Mouse (Mus musculus) embryonic facial prominence, embryonic 13.5 days (tissue): ENCODE measurements around the gene Rbm7. TPM values are rescaled to one million over a fixed set of nuclear protein-coding genes. Genes with fewer than 3 reads are reported as not detected.
A peak's percentile ranks its signal among the peaks of the same experiment; 100 is the strongest.
"Not testable (repeated sequence)": the region's sequence is repeated elsewhere in the genome, so short reads cannot be mapped to it uniquely, and the experiment has no call there.

Source experiments
- ATAC-seq: fragments of 200-750 bp; cut with Nextera tagmentation; 2 replicates; pipeline ENCODE4 v1.8.0; 2017; ENCODE audit warnings: low read depth; ENCODE audit not compliant: insufficient number of reproducible peaks, insufficient read depth, low FRiP score, low TSS enrichment
- H3K27ac ChIP-seq: fragments of 300-500 bp; sonication (generic); 2 replicates; pipeline ENCODE4 v1.5.1; 2015; ENCODE audit warnings: moderate library complexity, mild to moderate bottlenecking, inconsistent platforms
- H3K27me3 ChIP-seq: fragments of 300-500 bp; sonication (generic); 2 replicates; pipeline ENCODE4 v1.6.1; 2015; ENCODE audit warnings: mild to moderate bottlenecking, inconsistent platforms
- H3K36me3 ChIP-seq: fragments of 300-500 bp; sonication (generic); 2 replicates; pipeline ENCODE4 v1.6.1; 2015; ENCODE audit warnings: mild to moderate bottlenecking, inconsistent platforms
- H3K4me1 ChIP-seq: fragments of 300-500 bp; sonication (generic); 2 replicates; pipeline ENCODE4 v1.6.1; 2015; ENCODE audit warnings: inconsistent platforms
- H3K4me2 ChIP-seq: fragments of 300-500 bp; sonication (generic); 2 replicates; pipeline ENCODE4 v1.6.1; 2015; ENCODE audit warnings: moderate library complexity, mild to moderate bottlenecking, inconsistent platforms
- H3K4me3 ChIP-seq: fragments of 300-500 bp; sonication (generic); 2 replicates; pipeline ENCODE4 v1.5.1; 2015; ENCODE audit warnings: mild to moderate bottlenecking, inconsistent platforms
- H3K9ac ChIP-seq: fragments of 300-500 bp; sonication (generic); 2 replicates; pipeline ENCODE4 v1.6.1; 2015; ENCODE audit warnings: mild to moderate bottlenecking, inconsistent platforms
- H3K9me3 ChIP-seq: fragments of 300-500 bp; sonication (generic); 2 replicates; pipeline ENCODE4 v1.6.1; 2016; ENCODE audit warnings: inconsistent platforms
- WGBS: fragments of 180-500 bp; shearing (Covaris S2); methylation state at CpG from one replicate; pipeline ENCODE4 v1.1.7; 2015; ENCODE audit warnings: mixed read lengths; 5-methylcytosine and 5-hydroxymethylcytosine counted together
- polyA plus RNA-seq: library from polyadenylated mRNA; unstranded; fragments of >200 nt; fragmentation: Nextera tagmentation; extraction: Ambion mirVana; gene quantifications from 2 replicates; pipeline ENCODE4 v1.2.1, GENCODE M21; 2015

Rbm7 gene
- polyA plus RNA-seq = 137 and 138 TPM in 2 replicates

- Histone ChIP-seq H3K36me3 (peaks cover 32% of the 10 kb centered on the region), H3K9ac (peak within 1 kb of the TSS; percentile 95), H3K9me3 (no peaks in the 10 kb centered on the region), H3K4me2 (peak within 1 kb of the TSS; percentile 81), H3K4me1 (peaks cover 15% of the 10 kb centered on the region), H3K27ac (peak within 1 kb of the TSS; percentile 89), H3K4me3 (peak within 1 kb of the TSS; percentile 87), H3K27me3 (0 out of 2 replicates have a peak, but pooled peaks cover 3% of the 10 kb centered on the region)
- peak; percentile 98 for ATAC-seq
- WGBS = under 1% methylated on average over 72 of the region's 72 CpGs
Observed at GRCm38 (mm10) chr9:48494817-48495547, at the start of gene Rbm7, which contains the start of gene Gm5617. Rbm7 (minus strand) TSS chr9:48495299. Gm5617 (plus strand) TSS chr9:48495442.

GRCm38 (mm10) chr9:48538688-48539087, 43.6 kb upstream of the Rbm7 start:
- Histone ChIP-seq H3K27ac (no peak overlapping the region), H3K9ac (peak overlapping the region; percentile 52; the same call in 1 of the 2 replicates), H3K36me3 (no peaks in the 10 kb centered on the region), H3K4me2 (peak overlapping the region; percentile 59), H3K9me3 (0 out of 2 replicates have a peak, but pooled peaks cover 3% of the 10 kb centered on the region), H3K27me3 (no peaks in the 10 kb centered on the region; the same call in 1 of the 2 replicates), H3K4me3 (peak overlapping the region; percentile 34), H3K4me1 (peaks cover 11% of the 10 kb centered on the region)
- ATAC-seq = no peak
- WGBS = 7% methylated on average over 12 of the region's 12 CpGs

GRCm38 (mm10) chr9:48538044-48538645, 43.0 kb upstream of the Rbm7 start:
- H3K4me2 ChIP-seq = peak overlapping the region; percentile 59
- H3K9me3 ChIP-seq = 0 out of 2 replicates have a peak, but pooled peaks cover 3% of the 10 kb centered on the region
- peaks cover 11% of the 10 kb centered on the region for H3K4me1 ChIP-seq
- H3K27me3 ChIP-seq = no peaks in the 10 kb centered on the region; the same call in 1 of the 2 replicates
- 2% methylated on average over 17 of the region's 17 CpGs for WGBS
- ATAC-seq = no peak
- H3K4me3 ChIP-seq = peak overlapping the region; percentile 34
- peak overlapping the region; percentile 52 for H3K9ac ChIP-seq
- no peaks in the 10 kb centered on the region for H3K36me3 ChIP-seq
- H3K27ac ChIP-seq = no peak overlapping the region

GRCm38 (mm10) chr9:48537616-48538015, 42.5 kb upstream of the Rbm7 start:
- H3K27ac ChIP-seq, H3K36me3 ChIP-seq, H3K4me2 ChIP-seq, H3K9ac ChIP-seq, ATAC-seq, H3K9me3 ChIP-seq, H3K4me3 ChIP-seq, H3K27me3 ChIP-seq: not testable (repeated sequence)
- WGBS = 32% methylated on average over 1 of the region's 1 CpGs
- peaks cover 11% of the 10 kb centered on the region for H3K4me1 ChIP-seq

- Histone ChIP-seq H3K27me3 (no peaks in the 10 kb centered on the region; the same call in 1 of the 2 replicates), H3K36me3 (no peaks in the 10 kb centered on the region), H3K4me2 (no peak overlapping the region), H3K9me3 (no peaks in the 10 kb centered on the region), H3K9ac (no peak overlapping the region), H3K4me3 (no peak overlapping the region), H3K4me1 (peaks cover 11% of the 10 kb centered on the region), H3K27ac (no peak overlapping the region)
- 29% methylated on average over 1 of the region's 1 CpGs for WGBS
- ATAC-seq = no peak
Observed at GRCm38 (mm10) chr9:48536414-48536813, 41.3 kb upstream of the Rbm7 start.

- WGBS = 80% methylated on average over 2 of the region's 2 CpGs
Observed at GRCm38 (mm10) chr9:48532730-48533129, 37.6 kb upstream of the Rbm7 start.

GRCm38 (mm10) chr9:48532203-48532602, 37.1 kb upstream of the Rbm7 start:
- no peak overlapping the region for H3K4me3 ChIP-seq
- 75% methylated on average over 3 of the region's 3 CpGs for WGBS
- H3K27me3 ChIP-seq = peaks cover 3% of the 10 kb centered on the region; the same call in 1 of the 2 replicates
- no peaks in the 10 kb centered on the region for H3K36me3 ChIP-seq
- no peaks in the 10 kb centered on the region for H3K4me1 ChIP-seq
- H3K4me2 ChIP-seq = no peak overlapping the region
- ATAC-seq = no peak
- H3K27ac ChIP-seq = no peak overlapping the region
- H3K9ac ChIP-seq = no peak overlapping the region
- no peaks in the 10 kb centered on the region for H3K9me3 ChIP-seq

More at GRCm38 (mm10) chr9:48532730-48533129, 37.6 kb upstream of the Rbm7 start:
- Histone ChIP-seq H3K9ac (no peak overlapping the region), H3K4me2 (no peak overlapping the region), H3K4me3 (no peak overlapping the region), H3K36me3 (no peaks in the 10 kb centered on the region), H3K27ac (no peak overlapping the region), H3K4me1 (no peaks in the 10 kb centered on the region), H3K9me3 (no peaks in the 10 kb centered on the region), H3K27me3 (peaks cover 3% of the 10 kb centered on the region; the same call in 1 of the 2 replicates)
- no peak for ATAC-seq

GRCm38 (mm10) chr9:48531294-48531693, 36.2 kb upstream of the Rbm7 start:
- no peaks in the 10 kb centered on the region for H3K9me3 ChIP-seq
- H3K9ac ChIP-seq = no peak overlapping the region
- no peak overlapping the region for H3K4me2 ChIP-seq
- H3K27ac ChIP-seq = no peak overlapping the region
- H3K36me3 ChIP-seq = no peaks in the 10 kb centered on the region
- no peaks in the 10 kb centered on the region for H3K4me1 ChIP-seq
- ATAC-seq = no peak
- 78% methylated on average over 4 of the region's 4 CpGs for WGBS
- H3K4me3 ChIP-seq = no peak overlapping the region
- peaks cover 3% of the 10 kb centered on the region; the same call in 1 of the 2 replicates for H3K27me3 ChIP-seq

GRCm38 (mm10) chr9:48526520-48526919, 31.4 kb upstream of the Rbm7 start:
- peaks cover 3% of the 10 kb centered on the region; the same call in 1 of the 2 replicates for H3K27me3 ChIP-seq
- no peak overlapping the region for H3K9ac ChIP-seq
- WGBS = 86% methylated on average over 4 of the region's 4 CpGs
- H3K4me1 ChIP-seq = no peaks in the 10 kb centered on the region
- H3K9me3 ChIP-seq = no peaks in the 10 kb centered on the region
- no peak for ATAC-seq
- no peak overlapping the region for H3K27ac ChIP-seq
- H3K36me3 ChIP-seq = no peaks in the 10 kb centered on the region
- no peak overlapping the region for H3K4me3 ChIP-seq
- H3K4me2 ChIP-seq = no peak overlapping the region

- H3K27me3 ChIP-seq = peaks cover 3% of the 10 kb centered on the region; the same call in 1 of the 2 replicates
- H3K9ac ChIP-seq = no peak overlapping the region
- H3K27ac ChIP-seq = no peak overlapping the region
- 14% methylated on average over 1 of the region's 1 CpGs for WGBS
- H3K4me2 ChIP-seq = no peak overlapping the region
- H3K4me1 ChIP-seq = no peaks in the 10 kb centered on the region
- no peak for ATAC-seq
- no peaks in the 10 kb centered on the region for H3K9me3 ChIP-seq
- no peak overlapping the region for H3K4me3 ChIP-seq
- H3K36me3 ChIP-seq = no peaks in the 10 kb centered on the region
Observed at GRCm38 (mm10) chr9:48525566-48525965, 30.5 kb upstream of the Rbm7 start.

GRCm38 (mm10) chr9:48520405-48520804, 25.3 kb upstream of the Rbm7 start:
- H3K27me3 ChIP-seq, H3K4me2 ChIP-seq, H3K9me3 ChIP-seq, H3K36me3 ChIP-seq, H3K4me1 ChIP-seq, ATAC-seq, H3K27ac ChIP-seq, H3K9ac ChIP-seq, H3K4me3 ChIP-seq: not testable (repeated sequence)
- 51% methylated on average over 2 of the region's 7 CpGs for WGBS
